Mouse (Mus musculus) thymus, postnatal 0 days (tissue): ENCODE measurements around the gene Nip7. TPM values are rescaled to one million over a fixed set of nuclear protein-coding genes. Genes with fewer than 3 reads are reported as not detected.
"Not testable (repeated sequence)": the region's sequence is repeated elsewhere in the genome, so short reads cannot be mapped to it uniquely, and the experiment has no call there.

Source experiments
- DNase-seq: peaks from one replicate; pipeline ENCODE4 v3.0.0-alpha.2; 2015; ENCODE audit warnings: low spot score
- polyA plus RNA-seq: library from polyadenylated mRNA; unstranded; fragments of >200 nt; fragmentation: Nextera tagmentation; extraction: Ambion mirVana; gene quantifications from 2 replicates; pipeline ENCODE4 v1.2.1, GENCODE M21; 2015

The Nip7 gene
- polyA plus RNA-seq, result 86.6 and 102 TPM in 2 replicates

DNA sequence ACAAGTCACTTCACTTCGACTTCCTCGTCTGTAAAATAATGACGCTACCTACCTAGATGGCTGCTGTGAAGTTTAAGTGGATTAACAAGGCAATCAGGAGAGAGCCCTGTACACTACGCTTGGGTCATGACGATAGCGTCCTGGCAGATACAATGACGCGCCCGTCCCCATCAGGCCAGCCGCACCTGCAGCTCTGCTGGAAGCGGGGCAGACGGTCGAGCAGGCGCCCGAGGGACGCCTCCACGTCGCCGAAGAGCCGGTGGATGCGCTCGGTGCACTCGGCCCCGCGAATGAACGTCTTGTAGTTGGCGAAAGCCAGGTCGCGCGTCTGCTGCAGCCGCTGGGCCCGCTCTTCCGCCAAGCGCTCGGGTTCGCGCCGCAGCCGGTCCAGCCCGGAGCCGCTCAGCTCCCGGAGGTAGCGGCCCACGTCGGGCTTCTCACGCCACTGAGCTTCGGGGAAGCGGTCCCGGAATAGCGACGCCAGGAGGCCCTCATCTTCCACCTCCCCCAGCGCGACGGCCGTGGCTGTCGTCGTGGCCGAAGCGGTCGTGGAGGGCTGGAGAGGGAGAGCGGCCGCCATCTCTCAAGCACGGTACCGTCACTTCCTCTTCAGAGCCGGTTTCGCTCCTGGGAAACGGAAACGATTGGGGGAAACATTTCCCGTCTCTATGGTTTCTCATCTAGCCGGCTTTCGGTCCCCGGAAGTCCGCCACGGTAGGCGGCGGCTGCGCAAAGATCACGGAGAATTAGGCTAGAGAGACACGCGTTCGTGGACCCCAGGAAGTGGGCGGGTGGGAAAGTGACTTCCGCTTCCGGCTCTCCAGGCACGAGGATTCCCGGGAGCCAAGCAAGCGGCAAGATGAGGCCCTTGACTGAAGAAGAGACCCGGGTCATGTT, at the start of gene Nip7, which contains the start of gene Cog8:
Gene Nip7 (plus strand): TSS at position 802 of the 897 bp plus-strand sequence.
Gene Cog8 (minus strand): TSS at position 614 of the 897 bp plus-strand sequence.
- peak; percentile 97 for DNase-seq

DNA sequence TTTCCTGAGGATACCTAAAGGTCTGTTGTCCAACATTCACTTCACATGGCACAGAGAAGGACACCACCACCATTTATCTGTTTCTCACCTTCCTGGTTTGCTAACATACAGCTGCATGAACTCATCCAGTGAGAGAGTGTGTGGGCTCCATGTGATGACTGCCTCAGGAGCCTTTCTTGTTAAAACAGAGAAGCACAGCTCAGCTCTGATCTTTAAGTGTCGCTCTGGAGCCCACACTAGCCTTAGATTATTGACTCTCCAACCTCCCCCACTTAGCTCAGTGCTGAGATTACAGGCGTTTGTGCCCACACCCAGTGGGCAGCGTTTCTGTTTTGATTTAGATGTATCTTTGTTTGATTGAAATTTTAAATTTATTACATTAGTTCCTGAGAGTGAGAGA, 48.9 kb upstream of the Nip7 start:
- DNase-seq, result no peak

DNA sequence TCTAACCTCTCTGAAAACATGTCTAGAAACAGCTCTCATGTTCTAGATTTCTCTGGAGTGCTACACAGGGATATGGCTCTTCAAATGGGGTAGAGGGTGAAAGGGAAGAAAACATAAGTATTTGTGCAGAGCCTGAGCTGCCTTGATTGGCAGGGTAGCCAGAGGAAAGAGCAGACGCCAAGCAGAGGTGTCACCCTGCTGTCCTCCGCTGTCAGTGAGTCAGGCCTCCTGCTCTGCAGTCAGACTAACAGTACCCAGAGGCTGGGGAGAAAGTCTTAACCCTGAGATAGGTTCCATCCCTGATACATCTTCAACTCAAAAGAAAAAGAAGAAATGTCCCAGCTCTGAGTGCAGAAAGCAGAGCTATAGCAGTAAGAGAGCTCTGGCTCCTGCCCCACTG, 44.0 kb upstream of the Nip7 start:
- DNase-seq, result no peak

DNA sequence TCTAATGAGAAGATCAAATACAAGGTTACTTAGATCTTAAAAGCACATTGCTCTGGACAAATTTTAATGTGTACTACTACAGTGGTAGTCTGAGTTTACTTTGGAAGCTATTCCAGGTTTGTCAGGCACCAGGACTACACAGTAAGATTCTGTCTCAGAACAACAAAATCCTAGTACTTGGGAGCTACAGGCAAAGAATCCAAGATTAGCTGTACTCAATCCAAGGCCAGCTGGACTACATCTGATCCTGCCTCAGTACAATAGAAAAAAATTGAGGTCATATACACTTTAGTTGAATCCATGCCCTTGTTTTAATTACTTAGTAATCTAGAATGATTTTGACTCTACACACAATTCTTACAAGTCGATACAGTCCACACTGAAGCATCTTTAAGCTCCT, 41.8 kb upstream of the Nip7 start:
- DNase-seq, result no peak

DNA sequence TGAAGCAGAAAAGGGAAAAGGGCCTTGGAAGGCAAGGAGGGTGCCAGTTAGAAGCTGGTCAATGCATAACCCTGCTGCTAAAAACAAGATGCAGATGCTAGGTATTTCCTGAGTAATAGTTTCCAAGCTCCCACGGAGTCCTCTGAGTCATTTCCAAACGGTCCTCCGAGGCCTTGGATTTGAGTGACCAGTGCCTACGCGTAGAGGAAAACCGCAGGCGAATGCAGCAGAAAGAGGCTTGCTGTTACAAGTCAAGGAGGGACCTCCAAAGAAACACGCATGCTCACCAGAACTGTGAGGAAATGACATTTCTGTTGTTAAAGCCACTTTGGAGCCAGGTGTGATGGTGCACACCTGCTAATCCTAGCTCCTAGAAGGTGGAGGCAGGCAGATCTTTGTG, 33.2 kb upstream of the Nip7 start:
- DNase-seq, result no peak

DNA sequence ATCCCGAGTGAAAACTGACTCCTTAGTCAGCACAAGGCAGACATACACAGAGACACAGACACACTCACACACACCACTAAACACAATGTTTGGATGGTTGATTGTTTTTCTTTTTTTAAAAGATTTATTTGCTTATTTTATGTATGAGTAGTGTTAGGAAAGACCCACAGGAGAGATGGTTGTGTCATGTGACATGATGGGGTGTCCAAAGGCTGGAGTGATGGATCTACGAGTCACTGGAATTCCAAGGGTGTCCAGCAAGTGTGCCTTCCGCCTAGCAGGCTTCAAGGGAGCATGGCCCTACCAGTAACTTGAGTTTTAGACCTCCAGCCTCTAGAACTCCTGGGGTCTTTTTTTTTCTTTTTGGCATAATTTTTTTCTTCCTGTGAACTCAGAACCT, 27.4 kb upstream of the Nip7 start:
- DNase-seq, result no peak

DNA sequence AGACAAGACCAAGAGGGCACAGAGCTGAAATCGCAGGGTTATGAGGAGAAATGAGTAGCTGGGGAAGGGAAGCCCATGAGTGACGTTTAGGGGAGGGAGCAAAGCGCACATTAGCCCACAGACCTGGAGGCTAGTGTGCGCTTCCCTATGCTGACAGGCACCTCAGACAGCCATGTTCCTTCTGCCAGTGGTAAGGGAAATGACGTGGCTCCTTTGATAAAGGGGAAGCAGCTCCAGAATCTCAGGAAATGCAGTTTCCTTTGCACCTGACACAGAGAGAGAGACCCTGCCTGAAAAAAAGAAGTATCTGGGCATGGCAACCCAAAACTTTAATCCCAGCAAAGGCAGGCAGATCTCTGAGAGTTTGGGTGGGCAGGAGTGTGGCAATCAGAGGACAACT, 26.6 kb upstream of the Nip7 start:
- DNase-seq, result peak; percentile 7

DNA sequence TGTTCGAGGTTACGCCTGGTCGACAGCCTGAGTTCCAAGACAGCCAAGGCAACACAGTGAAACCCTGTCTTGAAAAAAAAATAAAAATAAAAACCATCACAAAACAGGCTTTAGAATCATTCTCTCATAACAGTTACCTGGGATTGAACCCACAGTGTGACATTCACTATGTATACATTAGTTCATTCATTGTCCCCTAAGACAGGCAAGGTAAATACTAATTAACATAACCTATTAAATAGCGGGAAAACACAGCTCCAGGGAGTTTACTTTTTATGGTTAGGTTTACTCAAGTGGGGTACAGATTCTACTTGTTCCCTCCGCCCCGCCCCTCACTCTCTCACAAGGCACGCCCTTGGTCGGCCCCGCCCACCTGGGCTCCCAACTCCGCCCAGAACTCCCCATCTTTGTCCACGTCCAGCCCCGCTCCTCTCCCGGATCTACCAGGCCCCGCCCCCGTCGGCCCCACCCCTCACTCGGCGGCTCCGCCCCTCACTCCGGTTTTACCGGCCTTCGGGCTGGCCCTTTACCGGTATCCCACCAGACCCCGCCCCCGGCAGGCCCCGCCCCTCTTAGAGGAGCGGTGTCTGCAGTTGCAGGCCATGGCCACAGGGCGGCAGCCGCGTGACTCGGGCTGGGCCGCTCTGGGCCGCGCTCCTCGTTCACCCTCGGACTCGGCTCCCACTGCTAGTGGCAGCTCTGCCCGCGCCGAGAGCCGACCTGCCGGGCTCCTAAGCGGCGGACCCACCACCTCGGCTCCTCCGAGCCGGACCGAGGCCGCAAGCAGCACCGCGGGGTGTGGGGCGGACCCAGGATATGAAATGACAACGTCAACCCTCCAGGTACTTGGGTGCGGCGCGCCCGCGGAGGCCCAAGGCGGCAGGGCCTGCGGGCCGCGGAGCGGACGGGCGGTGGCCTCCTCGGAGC, 25.8 kb upstream of the Nip7 start, which contains the start of gene Vps4a:
Gene Vps4a (plus strand): TSS at position 573 of the 927 bp plus-strand sequence.
- DNase-seq, result peak; percentile 92

DNA sequence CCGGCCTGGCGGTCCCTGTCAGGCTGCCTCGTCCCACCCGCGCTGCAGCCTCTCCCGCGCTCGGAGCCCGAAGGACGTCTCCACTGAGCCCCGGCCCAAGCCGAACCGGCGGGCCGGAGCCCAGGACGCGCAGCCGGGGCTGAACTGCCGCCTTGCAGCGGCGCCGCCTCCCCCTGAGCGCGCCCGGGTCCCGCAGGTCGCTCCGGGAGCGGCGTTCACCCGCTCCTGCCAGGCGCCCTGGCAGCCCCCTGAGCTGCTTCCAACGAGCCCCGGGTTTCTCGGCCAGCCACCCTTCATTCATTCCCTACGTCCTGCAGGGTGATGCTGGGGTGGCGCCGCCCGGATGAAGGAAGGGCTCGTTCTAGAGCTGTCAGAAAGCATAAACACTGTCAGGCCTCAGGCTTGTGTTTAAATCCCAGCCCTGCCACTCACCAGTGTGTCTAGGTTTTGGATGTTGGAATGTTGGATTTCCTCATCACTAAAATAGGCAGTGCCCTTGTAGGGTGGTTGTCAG, 25.0 kb upstream of the Nip7 start:
- no peak for DNase-seq

DNA sequence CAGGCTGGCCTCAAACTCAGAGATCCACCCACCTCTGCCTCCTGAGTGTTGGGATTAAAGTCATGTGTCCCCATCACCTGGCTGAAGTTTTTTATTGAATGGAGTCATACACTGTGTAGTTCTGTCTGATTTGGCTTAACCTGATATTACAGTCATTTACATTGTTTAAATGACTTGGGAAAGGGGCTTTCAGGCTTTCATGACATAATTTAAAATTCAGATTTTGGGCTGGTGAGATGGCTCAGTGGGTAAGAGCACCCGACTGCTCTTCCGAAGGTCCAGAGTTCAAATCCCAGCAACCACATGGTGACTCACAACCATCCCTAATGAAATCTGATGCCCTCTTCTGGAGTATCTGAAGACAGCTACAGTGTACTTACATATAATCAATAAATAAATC, 23.1 kb upstream of the Nip7 start:
- DNase-seq, result not testable (repeated sequence)

DNA sequence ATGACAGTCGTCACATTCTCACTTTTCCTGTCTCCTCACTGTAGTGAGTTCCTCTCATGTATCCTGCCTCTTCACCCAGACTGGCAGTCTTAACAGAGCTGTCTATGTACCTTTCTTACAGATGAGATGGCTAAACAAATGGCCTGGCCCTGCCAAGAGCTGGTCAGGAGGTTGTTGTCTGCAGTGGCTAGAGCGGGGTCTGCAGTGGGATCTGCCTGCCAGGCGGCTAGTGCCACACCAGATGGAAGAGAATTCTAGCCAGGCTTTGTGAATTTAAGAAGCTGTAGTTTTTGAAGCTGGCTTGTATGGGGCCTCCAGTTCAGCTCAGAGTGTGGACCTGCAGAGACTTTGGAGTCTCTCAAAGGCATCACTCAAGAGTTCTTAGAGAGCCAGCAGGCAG, 21.0 kb upstream of the Nip7 start:
- DNase-seq, result no peak

DNA sequence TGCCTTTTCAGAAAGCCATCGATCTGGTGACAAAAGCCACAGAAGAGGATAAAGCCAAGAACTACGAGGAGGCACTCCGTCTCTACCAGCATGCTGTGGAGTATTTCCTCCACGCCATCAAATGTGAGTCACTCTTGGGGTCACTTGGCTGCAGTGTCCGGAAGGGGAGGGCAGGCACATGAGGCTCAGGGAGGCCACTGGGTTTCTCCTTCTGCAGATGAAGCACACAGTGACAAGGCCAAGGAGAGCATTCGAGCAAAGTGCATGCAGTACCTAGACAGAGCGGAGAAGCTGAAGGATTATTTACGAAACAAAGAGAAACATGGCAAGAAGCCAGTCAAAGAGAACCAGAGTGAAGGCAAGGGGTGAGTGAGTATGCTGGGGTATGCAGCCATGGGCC, 20.1 kb upstream of the Nip7 start:
- DNase-seq, result no peak

DNA sequence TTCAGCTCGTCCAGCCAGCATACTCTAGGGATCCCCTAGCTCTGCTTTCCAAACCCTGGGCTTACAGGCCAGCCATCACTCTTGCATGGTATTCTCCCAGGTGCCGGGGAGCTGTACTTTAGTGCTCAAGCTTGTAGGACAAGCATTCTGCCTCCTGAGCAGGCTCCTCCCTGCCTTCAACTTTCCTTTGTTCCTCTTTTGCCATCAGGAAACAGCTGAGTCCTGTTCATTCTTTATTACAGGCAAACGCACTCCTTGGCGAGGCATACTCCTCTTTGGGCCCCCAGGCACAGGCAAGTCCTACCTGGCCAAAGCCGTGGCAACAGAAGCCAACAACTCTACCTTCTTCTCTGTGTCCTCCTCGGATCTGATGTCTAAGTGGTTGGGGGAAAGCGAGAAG, 16.0 kb upstream of the Nip7 start:
- DNase-seq, result no peak

DNA sequence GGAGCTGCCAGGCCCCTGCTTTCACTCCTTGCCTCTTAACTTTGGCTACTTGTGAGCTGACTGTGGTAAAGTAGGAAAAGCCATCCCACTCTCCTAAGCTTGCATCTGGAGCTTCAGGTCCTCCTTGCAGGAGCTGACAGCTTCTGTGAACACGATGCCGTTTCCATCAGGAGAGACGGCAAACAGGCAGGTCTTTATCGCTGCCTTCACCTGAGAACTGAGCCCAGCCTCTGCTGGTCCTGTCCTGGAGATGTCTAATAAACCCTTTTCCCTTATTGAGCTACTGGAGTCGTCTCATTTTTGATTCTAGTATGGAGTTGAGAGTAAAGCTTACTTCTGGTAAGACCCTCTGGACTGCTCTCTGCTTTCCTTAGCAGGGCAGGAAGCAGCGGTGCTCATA, 11.2 kb upstream of the Nip7 start:
- DNase-seq, result no peak

DNA sequence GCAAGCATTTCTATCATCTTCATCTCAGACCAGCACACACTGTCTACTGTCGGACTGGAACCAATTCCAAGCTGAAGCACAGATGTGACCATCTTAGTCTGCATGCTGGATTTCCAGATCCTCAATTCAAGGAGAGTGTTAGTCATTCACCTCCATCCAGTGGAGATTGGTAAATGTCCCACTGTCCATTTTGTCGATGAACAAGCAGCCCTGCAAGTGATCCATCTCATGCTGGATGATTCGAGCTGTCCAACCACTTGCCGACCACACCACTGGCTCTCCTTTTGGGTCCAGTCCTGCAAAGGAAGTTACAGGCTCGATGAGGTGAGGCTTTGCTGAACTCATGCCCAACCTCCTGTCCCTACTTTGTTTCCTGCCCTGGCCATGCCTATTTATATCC, 9.7 kb upstream of the Nip7 start:
- DNase-seq, result no peak

DNA sequence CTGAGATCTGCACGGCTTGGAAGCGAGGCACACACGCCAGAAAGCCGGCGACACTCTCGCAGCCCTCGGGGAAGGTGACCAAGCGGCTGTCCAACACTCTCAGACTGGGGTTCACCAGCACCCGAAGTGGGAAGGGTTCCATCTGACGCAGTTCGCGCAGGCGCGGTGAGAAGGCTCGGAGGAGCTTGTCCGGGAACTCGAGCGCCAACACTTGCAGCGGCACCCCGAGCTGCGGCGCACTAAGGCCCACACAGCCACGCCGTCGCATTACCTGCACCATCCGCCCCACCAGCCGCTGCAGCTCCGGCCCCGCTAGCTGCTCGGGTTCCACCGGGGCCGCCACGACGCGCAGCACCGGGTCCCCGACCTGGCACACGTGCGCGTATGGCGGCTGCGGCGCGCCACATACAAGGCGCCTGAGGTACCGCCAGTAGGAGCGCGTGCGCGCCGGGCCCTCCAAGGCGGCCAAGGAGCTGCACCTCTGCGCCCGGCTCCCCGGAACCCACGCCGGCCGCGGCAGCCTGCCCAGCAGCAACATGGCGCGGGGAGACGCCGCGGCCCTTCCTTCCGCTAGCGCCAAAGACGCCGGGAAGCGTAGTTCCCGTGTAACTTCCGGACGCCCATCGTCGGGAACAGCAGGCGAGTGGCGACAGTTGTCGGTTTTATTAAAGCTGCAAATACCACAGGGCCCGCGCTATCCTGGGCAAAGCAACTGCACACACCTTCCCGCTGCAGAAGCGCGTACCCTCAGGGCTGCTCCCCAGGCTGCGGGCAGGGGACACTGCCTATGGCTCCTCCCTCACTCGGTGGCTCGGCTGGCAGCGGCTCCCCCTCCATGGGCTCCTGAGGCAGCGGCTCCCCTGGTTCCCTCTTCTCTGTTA, 8.4 kb upstream of the Nip7 start, which contains the start of gene Pdf:
Gene Pdf (minus strand): TSS at position 554 of the 881 bp plus-strand sequence.
- peak; percentile 81 for DNase-seq

DNA sequence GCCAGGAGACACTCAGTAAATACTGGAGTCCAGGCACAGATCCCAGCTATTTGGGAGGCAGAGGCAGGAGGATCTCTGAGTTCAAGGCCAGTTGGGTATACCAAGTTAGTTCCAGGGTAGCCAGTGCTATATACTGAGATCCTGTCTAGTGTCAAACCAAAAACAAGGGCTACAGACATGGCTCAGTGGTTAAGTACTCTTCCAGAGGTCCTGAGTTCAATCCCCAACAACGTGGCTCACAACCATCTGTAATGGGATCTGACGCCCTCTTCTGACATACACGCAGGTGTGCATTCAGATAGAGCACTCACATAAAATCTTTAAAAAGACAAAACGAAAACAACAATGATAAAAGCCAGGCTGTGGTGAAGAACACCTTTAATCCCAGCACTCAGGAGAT, 7.2 kb upstream of the Nip7 start:
- DNase-seq, result no peak

DNA sequence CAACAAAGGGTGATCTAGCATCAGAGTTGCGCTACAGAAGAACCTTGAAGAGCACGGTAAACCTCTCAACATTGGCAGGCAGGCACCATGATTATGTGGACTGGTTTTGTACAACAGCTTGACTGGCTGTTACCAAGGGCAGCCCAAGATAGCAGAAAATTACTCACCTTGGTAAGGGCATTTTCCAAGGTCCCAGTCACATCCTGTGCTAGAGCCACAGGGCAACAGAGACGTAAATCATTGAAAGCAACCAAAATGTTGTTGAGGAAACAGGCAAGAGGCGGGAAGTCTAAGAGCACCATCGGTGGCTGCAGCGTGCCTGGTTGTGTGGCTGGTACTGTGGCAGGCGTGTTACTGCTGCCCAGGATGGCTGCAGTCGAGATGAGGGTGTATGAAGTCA, 4.6 kb upstream of the Nip7 start:
- DNase-seq, result no peak

DNA sequence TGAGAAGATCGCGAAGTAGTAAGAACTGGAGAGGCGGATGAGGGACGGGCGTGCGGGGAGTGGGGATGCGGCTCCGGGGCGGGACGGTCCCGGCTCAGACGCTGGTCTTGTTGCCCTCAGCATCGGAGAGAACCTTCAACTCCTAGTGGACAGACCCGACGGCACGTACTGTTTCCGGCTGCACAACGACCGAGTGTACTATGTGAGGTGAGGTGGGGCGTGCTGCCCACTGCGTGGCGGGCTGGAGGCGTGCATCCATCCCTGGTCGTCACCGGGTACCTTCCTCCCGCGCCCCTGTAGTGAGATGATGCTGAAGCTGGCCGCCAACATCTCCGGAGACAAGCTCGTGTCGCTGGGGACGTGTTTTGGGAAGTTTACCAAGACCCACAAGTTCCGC, 294 bp downstream of the Nip7 start:
- no peak for DNase-seq

DNA sequence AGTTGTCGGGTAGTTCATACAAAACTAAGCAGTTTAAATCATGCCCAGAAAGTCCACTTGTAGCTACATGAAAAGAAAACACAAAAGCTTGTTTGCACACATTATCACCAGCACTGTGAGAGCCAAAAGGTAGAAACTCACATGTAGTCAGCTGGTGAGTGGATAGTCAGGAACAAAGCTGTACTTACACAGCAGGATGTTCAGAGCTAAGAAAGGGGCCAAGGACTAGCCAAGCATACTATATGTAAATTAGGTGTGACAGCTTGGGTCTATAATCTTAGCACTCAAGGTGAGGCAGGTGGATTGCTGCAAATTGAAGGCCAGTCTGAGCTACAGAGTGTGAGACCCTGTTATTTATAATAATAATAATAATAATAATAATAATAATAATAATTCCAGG, 5.9 kb downstream of the Nip7 start:
- DNase-seq, result no peak
